Mouse (Mus musculus) C2C12 (cell line): ENCODE results near the gene Sigmar1.

Source experiments
- CTCF ChIP-seq: IDR thresholded peaks from one replicate; pipeline ENCODE4 v1.5.1; 2011; ENCODE audit not compliant: control insufficient read depth, insufficient read depth, insufficient read length
- MAX ChIP-seq: IDR thresholded peaks from one replicate; pipeline ENCODE4 v1.6.1; 2011; ENCODE audit warnings: mild to moderate bottlenecking, control low read depth

DNA sequence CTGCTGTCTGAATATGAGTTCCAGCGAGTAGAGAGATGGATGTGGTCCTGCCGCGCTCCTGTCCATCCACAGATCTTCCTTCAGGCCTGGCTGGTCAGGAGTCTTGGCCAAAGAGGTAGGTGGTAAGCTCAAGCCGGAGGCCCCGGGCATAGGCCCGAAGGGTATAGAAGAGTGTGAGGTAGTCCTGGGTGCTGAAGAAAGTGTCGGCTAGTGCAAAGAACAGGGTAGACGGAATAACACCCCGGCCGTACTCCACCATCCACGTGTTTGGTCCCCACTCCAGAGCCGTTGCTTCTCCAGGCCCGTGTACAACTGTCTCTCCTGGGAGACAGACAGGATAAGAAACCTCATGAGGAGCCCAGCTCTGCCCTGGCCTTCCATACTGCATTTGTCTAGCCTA lies 16.7 kb downstream of the Sigmar1 start:
- TF ChIP-seq CTCF (no peak), MAX (no peak)
